Mouse (Mus musculus) G1E (cell line): ENCODE results near the gene Tmprss4.

Experiments used
- CTCF ChIP-seq: IDR thresholded peaks from 2 replicates; pipeline ENCODE4 v1.5.1; 2012; ENCODE audit warnings: low read depth, low read length, inconsistent platforms, mixed read lengths
- TAL1 ChIP-seq: conservative IDR thresholded peaks from 2 replicates; pipeline ENCODE4 v1.6.1; 2012; ENCODE audit warnings: low read depth, low read length, inconsistent platforms, mixed read lengths

DNA sequence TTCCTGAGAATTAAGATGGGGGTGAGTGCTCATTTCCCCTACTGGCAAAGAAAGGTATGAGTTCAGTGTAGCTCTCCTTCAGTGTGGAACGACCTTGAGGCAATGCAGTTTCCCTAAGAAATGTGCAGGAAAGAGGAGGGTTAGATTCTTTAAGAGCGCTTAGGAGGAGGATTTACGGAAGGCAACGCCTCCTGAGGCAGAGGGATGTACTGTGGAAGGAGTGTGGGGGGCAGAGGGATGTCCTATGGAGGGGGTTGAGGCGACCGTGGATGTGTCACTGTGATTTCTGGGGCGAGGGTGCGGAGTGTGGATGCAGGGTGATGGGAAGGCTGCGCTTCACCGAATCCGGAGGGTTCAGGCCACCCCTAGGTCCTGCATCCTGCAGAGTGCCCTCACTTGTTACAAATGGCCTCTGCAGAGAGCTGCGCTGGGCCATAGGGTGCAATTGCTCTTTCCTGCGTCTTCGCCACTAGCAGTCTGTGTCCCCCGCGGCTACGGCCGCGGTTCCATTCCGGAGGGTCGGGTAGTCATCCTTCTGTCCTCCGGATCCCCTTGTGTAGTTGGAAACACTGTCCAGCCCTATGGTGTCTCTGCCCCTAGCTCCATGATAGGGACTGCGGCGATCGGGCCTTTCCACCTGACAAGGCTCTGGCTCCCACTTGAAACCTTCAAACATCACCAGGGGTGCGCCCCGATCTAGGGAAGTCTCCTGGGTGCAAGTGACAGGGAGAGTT, 58.2 kb downstream of the Tmprss4 start:
- TF ChIP-seq CTCF (no peak), TAL1 (no peak)
